In the genomic region with DNA sequence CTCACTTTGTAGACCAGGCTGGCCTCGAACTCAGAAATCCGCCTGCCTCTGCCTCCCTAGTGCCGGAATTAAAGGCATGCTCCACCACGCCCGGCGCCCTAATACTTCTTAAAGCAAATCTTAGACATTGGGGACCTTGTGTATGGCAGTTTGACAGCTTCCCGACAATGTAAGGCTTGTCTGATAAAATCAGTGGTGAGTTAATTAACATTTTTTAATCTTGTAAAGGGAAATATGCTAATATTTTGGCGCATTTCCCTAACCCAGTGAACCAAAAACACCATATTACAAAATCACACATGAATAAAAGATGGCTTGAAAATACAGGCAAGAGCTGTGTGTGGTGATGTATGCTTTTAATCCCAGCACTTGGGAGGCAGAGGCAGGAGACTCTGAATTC, we compare ENCODE assay signal across 23 mouse cellular contexts. TPM values are rescaled to one million over a fixed set of nuclear protein-coding genes. Genes with fewer than 3 reads are reported as not detected.
DNase-seq lines count a peak whose midpoint lies in the region; ATAC-seq and TF ChIP-seq lines count a peak whose summit lies in the region.
"Had no signal": no experiment of that assay in that cellular context is flagged by ENCODE, and none has a peak within 500 bp of the region (broad histone marks: within the 10 kb centered on the region; RNA-seq: fewer than 3 reads in every experiment).

No protein-coding gene starts in this region.

- WGBS in forebrain, embryonic 10.5 days, result 96% methylated on average over 8 of the region's 8 CpGs
- 82% methylated on average over 8 of the region's 8 CpGs for WGBS in forebrain, postnatal 0 days
- 91% methylated on average over 8 of the region's 8 CpGs for WGBS in kidney, postnatal 0 days
- WGBS in kidney, embryonic 15.5 days, result 92% methylated on average over 8 of the region's 8 CpGs
- WGBS in lung, embryonic 16.5 days, result 86% methylated on average over 8 of the region's 8 CpGs
- 79% methylated on average over 8 of the region's 8 CpGs for WGBS in liver, embryonic 16.5 days (ENCODE audit: insufficient replicate concordance)

- H3K9me3 ChIP-seq in forebrain, embryonic 10.5 days, result no peaks in the 10 kb centered on the region
- H3K9me3 ChIP-seq in forebrain, postnatal 0 days (ENCODE audit: low read length), result no peaks in the 10 kb centered on the region
- no peaks in the 10 kb centered on the region for H3K9me3 ChIP-seq in kidney, postnatal 0 days (replicated peaks; ENCODE audit: low read length)
- no peaks in the 10 kb centered on the region for H3K9me3 ChIP-seq in kidney, embryonic 15.5 days (replicated peaks)
- H3K9me3 ChIP-seq in lung, embryonic 16.5 days (ENCODE audit: control insufficient read depth, low read length), result no peaks in the 10 kb centered on the region
- H3K9me3 ChIP-seq in liver, embryonic 16.5 days (replicated peaks; ENCODE audit: control insufficient read depth, low read length), result no peaks in the 10 kb centered on the region
- H3K9me3 ChIP-seq: embryonic facial prominence, embryonic 12.5 days; forebrain, embryonic 12.5 days; heart, embryonic 12.5 days; hindbrain, embryonic 15.5 days; limb, embryonic 13.5 days; megakaryocyte, embryonic 14.5 days; neural tube, embryonic 12.5 days had no signal

- TF ChIP-seq CTCF in forebrain, postnatal 0 days (IDR thresholded peaks at IDR 0.05; ENCODE audit: low read depth), result no peak
- no peak for TF ChIP-seq CTCF in kidney, postnatal 0 days (IDR thresholded peaks at IDR 0.05; ENCODE audit: low read depth)

- no peak overlapping the region for H3K4me3 ChIP-seq in forebrain, embryonic 10.5 days
- H3K4me3 ChIP-seq in forebrain, postnatal 0 days (ENCODE audit: low read depth, low read length), result no peak overlapping the region
- H3K4me3 ChIP-seq in kidney, postnatal 0 days (replicated peaks; ENCODE audit: low read depth, low read length), result no peak overlapping the region
- no peak overlapping the region for H3K4me3 ChIP-seq in kidney, embryonic 15.5 days (replicated peaks)
- no peak overlapping the region for H3K4me3 ChIP-seq in lung, embryonic 16.5 days (ENCODE audit: low read length)
- no peak overlapping the region for H3K4me3 ChIP-seq in liver, embryonic 16.5 days (ENCODE audit: low read depth, low read length)

- ATAC-seq in forebrain, postnatal 0 days, result no peak
- ATAC-seq in kidney, postnatal 0 days (replicated peaks; ENCODE audit: low FRiP score, low read depth), result no peak
- no peak for ATAC-seq in kidney, embryonic 15.5 days (replicated peaks; ENCODE audit: low FRiP score)
- ATAC-seq in lung, embryonic 16.5 days (ENCODE audit: low read depth), result no peak
- no peak for ATAC-seq in liver, embryonic 16.5 days (ENCODE audit: low read depth)

- H3K4me2 ChIP-seq in forebrain, postnatal 0 days (ENCODE audit: low read depth), result no peak overlapping the region
- no peak overlapping the region for H3K4me2 ChIP-seq in kidney, postnatal 0 days (ENCODE audit: low read length)
- H3K4me2 ChIP-seq in kidney, embryonic 15.5 days, result no peak overlapping the region
- H3K4me2 ChIP-seq in lung, embryonic 16.5 days (ENCODE audit: low read depth, low read length), result no peak overlapping the region
- no peak overlapping the region for H3K4me2 ChIP-seq in liver, embryonic 16.5 days (ENCODE audit: low read depth, low read length)

- peak overlapping the region; percentile 93 for H3K27ac ChIP-seq in forebrain, embryonic 10.5 days
- no peak overlapping the region for H3K27ac ChIP-seq in forebrain, postnatal 0 days (ENCODE audit: low read depth, low read length)
- peak overlapping the region; percentile 95; the same call in 1 of the 2 replicates for H3K27ac ChIP-seq in kidney, postnatal 0 days
- H3K27ac ChIP-seq in kidney, embryonic 15.5 days, result no peak overlapping the region
- peak overlapping the region; percentile 99 for H3K27ac ChIP-seq in lung, embryonic 16.5 days (ENCODE audit: low read length)
- peak overlapping the region; percentile 23; the same call in 1 of the 2 replicates for H3K27ac ChIP-seq in liver, embryonic 16.5 days (ENCODE audit: low read length)

- H3K4me1 ChIP-seq in forebrain, embryonic 10.5 days, result peaks cover 81% of the 10 kb centered on the region
- peaks cover 17% of the 10 kb centered on the region for H3K4me1 ChIP-seq in forebrain, postnatal 0 days (ENCODE audit: insufficient read depth)
- H3K4me1 ChIP-seq in kidney, postnatal 0 days (replicated peaks; ENCODE audit: insufficient read depth, low read length), result peaks cover 33% of the 10 kb centered on the region
- peaks cover 52% of the 10 kb centered on the region for H3K4me1 ChIP-seq in kidney, embryonic 15.5 days
- H3K4me1 ChIP-seq in lung, embryonic 16.5 days (replicated peaks; ENCODE audit: control insufficient read depth, insufficient read depth, low read length), result peaks cover 69% of the 10 kb centered on the region
- peaks cover 67% of the 10 kb centered on the region for H3K4me1 ChIP-seq in liver, embryonic 16.5 days (ENCODE audit: control insufficient read depth, low read depth, low read length)

- H3K36me3 ChIP-seq in forebrain, embryonic 10.5 days (replicated peaks), result no peaks in the 10 kb centered on the region
- H3K36me3 ChIP-seq in forebrain, postnatal 0 days (ENCODE audit: insufficient read depth), result no peaks in the 10 kb centered on the region
- H3K36me3 ChIP-seq in kidney, postnatal 0 days (ENCODE audit: insufficient read depth, low read length), result no peaks in the 10 kb centered on the region
- no peaks in the 10 kb centered on the region for H3K36me3 ChIP-seq in kidney, embryonic 15.5 days
- no peaks in the 10 kb centered on the region for H3K36me3 ChIP-seq in lung, embryonic 16.5 days (ENCODE audit: control insufficient read depth, insufficient read depth, low read length)
- no peaks in the 10 kb centered on the region for H3K36me3 ChIP-seq in liver, embryonic 16.5 days (ENCODE audit: control insufficient read depth, insufficient read depth)
- H3K36me3 ChIP-seq: embryonic facial prominence, embryonic 12.5 days; forebrain, embryonic 12.5 days; heart, embryonic 12.5 days; hindbrain, embryonic 15.5 days; limb, embryonic 13.5 days; neural tube, embryonic 12.5 days had no signal

- H3K9ac ChIP-seq in forebrain, postnatal 0 days, result no peak overlapping the region
- H3K9ac ChIP-seq in kidney, postnatal 0 days (ENCODE audit: low read depth, low read length), result no peak overlapping the region
- no peak overlapping the region for H3K9ac ChIP-seq in kidney, embryonic 15.5 days
- H3K9ac ChIP-seq in lung, embryonic 16.5 days (ENCODE audit: low read length), result no peak overlapping the region
- no peak overlapping the region for H3K9ac ChIP-seq in liver, embryonic 16.5 days (ENCODE audit: low read depth, low read length)

- intact Hi-C loops in gastrocnemius, postnatal 14 days (cut with DNase I; ENCODE audit: low total_unique reads), result no loop called here

- no peaks in the 10 kb centered on the region for H3K27me3 ChIP-seq in forebrain, embryonic 10.5 days (ENCODE audit: poor library complexity, severe bottlenecking)
- no peaks in the 10 kb centered on the region for H3K27me3 ChIP-seq in forebrain, postnatal 0 days (ENCODE audit: insufficient read depth, low read length)
- H3K27me3 ChIP-seq in kidney, postnatal 0 days (ENCODE audit: insufficient read depth, low read length), result no peaks in the 10 kb centered on the region
- no peaks in the 10 kb centered on the region for H3K27me3 ChIP-seq in kidney, embryonic 15.5 days
- no peaks in the 10 kb centered on the region for H3K27me3 ChIP-seq in lung, embryonic 16.5 days (ENCODE audit: control insufficient read depth, insufficient read depth, low read depth, low read length)
- H3K27me3 ChIP-seq in liver, embryonic 16.5 days (ENCODE audit: control insufficient read depth, insufficient read depth, low read depth, low read length), result no peaks in the 10 kb centered on the region
- H3K27me3 ChIP-seq: embryonic facial prominence, embryonic 12.5 days; forebrain, embryonic 12.5 days; heart, embryonic 12.5 days; hindbrain, embryonic 15.5 days; limb, embryonic 13.5 days; megakaryocyte, embryonic 14.5 days; neural tube, embryonic 12.5 days had no signal

- DNase-seq in forebrain, embryonic 10.5 days (ENCODE audit: extremely low spot score, low spot score), result no peak
- DNase-seq in forebrain, postnatal 0 days, result no peak
- DNase-seq in kidney, postnatal 0 days (ENCODE audit: low spot score), result no peak
- no peak for DNase-seq in lung, postnatal 14 days
- no peak for DNase-seq in gastrocnemius, postnatal 14 days
- DNase-seq: adrenal gland, postnatal 25 days; cerebellum, adult 9-11 months; gastrocnemius, postnatal 10 days; heart, postnatal 10 days; kidney, adult 8-10 months; kidney, postnatal 36 days; midbrain, embryonic 14.5 days; right cerebral cortex, postnatal 14 days had no signal

RNA-seq across cellular contexts. Expression of a gene that starts 7.9 kb away (rescaled TPM):
- polyA plus RNA-seq in forebrain, embryonic 10.5 days (2016; fragmentation: Nextera tagmentation; extraction: Ambion mirVana), result 369 and 403 TPM in 2 replicates
- 540 and 696 TPM in 2 replicates for total RNA-seq in forebrain, postnatal 0 days (2014; rRNA removed)
- 162 and 210 TPM in 2 replicates for polyA plus RNA-seq in forebrain, postnatal 0 days (2015; fragmentation: Nextera tagmentation; extraction: Ambion mirVana)
- polyA plus RNA-seq in kidney, postnatal 0 days (2015; fragmentation: Nextera tagmentation; extraction: Ambion mirVana), result 78.4 and 81.1 TPM in 2 replicates
- 185 and 195 TPM in 2 replicates for polyA plus RNA-seq in kidney, embryonic 15.5 days (2015; fragmentation: Nextera tagmentation; extraction: Ambion mirVana)
- polyA plus RNA-seq in lung, embryonic 16.5 days (2015; fragmentation: Nextera tagmentation; extraction: Ambion mirVana), result 225 and 232 TPM in 2 replicates
- polyA plus RNA-seq in liver, embryonic 16.5 days (2015; fragmentation: Nextera tagmentation; extraction: Ambion mirVana), result 131 and 147 TPM in 2 replicates
- 10 to 100 TPM; 22.8 to 54.0 TPM for total RNA-seq in gastrocnemius, postnatal 14 days (2021)

RNA-seq across cellular contexts. Expression of a gene that starts 47.3 kb away (rescaled TPM):
- 0.06 TPM in 1 of 2 replicates, not detected in the other for polyA plus RNA-seq in forebrain, embryonic 10.5 days (2016; fragmentation: Nextera tagmentation; extraction: Ambion mirVana)
- total RNA-seq in forebrain, postnatal 0 days (2014; rRNA removed), result 0.23 and 0.43 TPM in 2 replicates
- polyA plus RNA-seq in forebrain, postnatal 0 days (2015; fragmentation: Nextera tagmentation; extraction: Ambion mirVana), result 0.11 and 0.25 TPM in 2 replicates
- 0.12 and 0.18 TPM in 2 replicates for polyA plus RNA-seq in kidney, postnatal 0 days (2015; fragmentation: Nextera tagmentation; extraction: Ambion mirVana)
- 0.09 and 0.10 TPM in 2 replicates for polyA plus RNA-seq in kidney, embryonic 15.5 days (2015; fragmentation: Nextera tagmentation; extraction: Ambion mirVana)
- 0.40 and 0.49 TPM in 2 replicates for polyA plus RNA-seq in lung, embryonic 16.5 days (2015; fragmentation: Nextera tagmentation; extraction: Ambion mirVana)
- polyA plus RNA-seq in liver, embryonic 16.5 days (2015; fragmentation: Nextera tagmentation; extraction: Ambion mirVana), result 0.04 and 0.07 TPM in 2 replicates
- total RNA-seq in gastrocnemius, postnatal 14 days (2021), result under 1 TPM; 0.24 to 0.29 TPM

Comparison
In these comparisons a context has a peak if more than half of its experiments do, and no peak if none do; other contexts are left out.
1. H3K27ac ChIP-seq: peak in forebrain, embryonic 10.5 days (single experiment), kidney, postnatal 0 days (single experiment), lung, embryonic 16.5 days (single experiment) and liver, embryonic 16.5 days (single experiment); none in forebrain, postnatal 0 days (single experiment) and kidney, embryonic 15.5 days (single experiment).